In the genomic region with DNA sequence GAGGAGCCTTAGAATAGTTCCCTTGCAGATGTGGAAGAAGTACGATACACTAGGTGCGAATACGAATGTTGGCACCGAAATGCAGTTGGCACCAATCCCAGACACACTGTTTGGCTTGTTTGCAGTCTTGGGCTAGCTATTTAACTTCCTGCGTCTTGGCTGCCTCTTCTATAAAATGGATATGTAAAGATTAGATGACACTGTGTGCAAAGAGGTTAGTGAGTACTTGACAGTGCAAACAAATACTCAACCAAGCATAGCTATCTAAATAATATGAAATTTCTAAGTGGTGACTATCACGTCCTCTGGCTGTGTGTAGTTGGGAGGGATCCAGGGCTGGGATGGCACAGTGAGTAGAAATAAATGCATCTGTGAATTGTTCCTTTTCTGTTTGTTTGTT, we compare ENCODE assay signal across 10 mouse cellular contexts.
A peak's percentile ranks its signal among the peaks of the same experiment; 100 is the strongest.
DNase-seq lines count a peak whose midpoint lies in the region; ATAC-seq lines count a peak whose summit lies in the region.
"Had no signal": no experiment of that assay in that cellular context is flagged by ENCODE, and none has a peak within 500 bp of the region (broad histone marks: within the 10 kb centered on the region; RNA-seq: fewer than 3 reads in every experiment).

No protein-coding gene starts in this region.

- H3K27ac ChIP-seq in embryonic facial prominence, embryonic 14.5 days (replicated peaks; ENCODE audit: low read depth, low read length): no peak overlapping the region
- H3K27ac ChIP-seq in embryonic facial prominence, embryonic 10.5 days (replicated peaks): no peak overlapping the region
- H3K27ac ChIP-seq in lung, embryonic 16.5 days (ENCODE audit: low read length): no peak overlapping the region
- H3K27ac ChIP-seq: intestine, embryonic 15.5 days had no signal

- ATAC-seq in embryonic facial prominence, embryonic 14.5 days (ENCODE audit: low read depth): peak; percentile 75
- peak; percentile 90 for ATAC-seq in lung, embryonic 16.5 days (ENCODE audit: low read depth)
- ATAC-seq: intestine, embryonic 15.5 days had no signal

- H3K4me2 ChIP-seq in embryonic facial prominence, embryonic 14.5 days (ENCODE audit: low read depth, low read length): no peak overlapping the region
- no peak overlapping the region for H3K4me2 ChIP-seq in lung, embryonic 16.5 days (ENCODE audit: low read depth, low read length)
- H3K4me2 ChIP-seq: intestine, embryonic 15.5 days had no signal

- H3K9ac ChIP-seq in embryonic facial prominence, embryonic 14.5 days (ENCODE audit: low read depth, low read length): no peak overlapping the region
- no peak overlapping the region for H3K9ac ChIP-seq in lung, embryonic 16.5 days (ENCODE audit: low read length)
- H3K9ac ChIP-seq: intestine, embryonic 15.5 days had no signal

- peak; percentile 70 for DNase-seq in embryonic facial prominence, embryonic 14.5 days (ENCODE audit: low spot score)
- DNase-seq in embryonic facial prominence, embryonic 10.5 days (ENCODE audit: low spot score): no peak
- peak; percentile 19 for DNase-seq in ovary, postnatal 10 days (ENCODE audit: low spot score)
- no peak for DNase-seq in ovary, adult 18-20 months (ENCODE audit: low spot score)
- DNase-seq in urinary bladder, postnatal 25 days (ENCODE audit: low spot score): peak; percentile 49
- no peak for DNase-seq in gastrocnemius, adult 8-10 months (ENCODE audit: low spot score in 2 of 2)
- DNase-seq in cerebellum, postnatal 36 days: no peak

- H3K36me3 ChIP-seq in embryonic facial prominence, embryonic 14.5 days (ENCODE audit: control insufficient read depth, insufficient read depth, low read length): no peaks in the 10 kb centered on the region
- H3K36me3 ChIP-seq in embryonic facial prominence, embryonic 10.5 days (replicated peaks): no peaks in the 10 kb centered on the region
- no peaks in the 10 kb centered on the region for H3K36me3 ChIP-seq in lung, embryonic 16.5 days (ENCODE audit: control insufficient read depth, insufficient read depth, low read length)
- H3K36me3 ChIP-seq: intestine, embryonic 15.5 days had no signal

- no peak overlapping the region for H3K4me3 ChIP-seq in embryonic facial prominence, embryonic 14.5 days (ENCODE audit: low read depth, low read length)
- no peak overlapping the region for H3K4me3 ChIP-seq in embryonic facial prominence, embryonic 10.5 days
- H3K4me3 ChIP-seq in lung, embryonic 16.5 days (ENCODE audit: low read length): no peak overlapping the region
- H3K4me3 ChIP-seq: erythroblast, embryonic 14.5 days; intestine, embryonic 15.5 days had no signal

- WGBS in embryonic facial prominence, embryonic 14.5 days: 62% methylated on average over 6 of the region's 6 CpGs
- 91% methylated on average over 6 of the region's 6 CpGs for WGBS in embryonic facial prominence, embryonic 10.5 days
- WGBS in lung, embryonic 16.5 days: 10% methylated on average over 6 of the region's 6 CpGs

- H3K27me3 ChIP-seq in embryonic facial prominence, embryonic 14.5 days (replicated peaks; ENCODE audit: control insufficient read depth, insufficient read depth, low read length): no peaks in the 10 kb centered on the region
- no peaks in the 10 kb centered on the region for H3K27me3 ChIP-seq in embryonic facial prominence, embryonic 10.5 days (replicated peaks; ENCODE audit: low read depth, poor library complexity, severe bottlenecking)
- no peaks in the 10 kb centered on the region for H3K27me3 ChIP-seq in lung, embryonic 16.5 days (ENCODE audit: control insufficient read depth, insufficient read depth, low read depth, low read length)
- H3K27me3 ChIP-seq: intestine, embryonic 15.5 days had no signal

- H3K9me3 ChIP-seq in embryonic facial prominence, embryonic 14.5 days (ENCODE audit: control insufficient read depth, low read length): no peaks in the 10 kb centered on the region
- no peaks in the 10 kb centered on the region for H3K9me3 ChIP-seq in embryonic facial prominence, embryonic 10.5 days
- H3K9me3 ChIP-seq in lung, embryonic 16.5 days (ENCODE audit: control insufficient read depth, low read length): no peaks in the 10 kb centered on the region
- H3K9me3 ChIP-seq: intestine, embryonic 15.5 days had no signal

- no peaks in the 10 kb centered on the region for H3K4me1 ChIP-seq in embryonic facial prominence, embryonic 14.5 days (ENCODE audit: control insufficient read depth, insufficient read depth, low read length)
- H3K4me1 ChIP-seq in embryonic facial prominence, embryonic 10.5 days: no peaks in the 10 kb centered on the region
- peaks cover 10% of the 10 kb centered on the region for H3K4me1 ChIP-seq in lung, embryonic 16.5 days (replicated peaks; ENCODE audit: control insufficient read depth, insufficient read depth, low read length)
- H3K4me1 ChIP-seq: intestine, embryonic 15.5 days had no signal

Comparison
In these comparisons a context has a peak if more than half of its experiments do, and no peak if none do; other contexts are left out.
1. DNase-seq: peak in embryonic facial prominence, embryonic 14.5 days (single experiment), ovary, postnatal 10 days (single experiment) and urinary bladder, postnatal 25 days (single experiment); none in embryonic facial prominence, embryonic 10.5 days (single experiment), ovary, adult 18-20 months (single experiment), gastrocnemius, adult 8-10 months (0 of 2) and cerebellum, postnatal 36 days (0 of 2).